Mouse (Mus musculus) heart, adult 11 months (tissue): ENCODE data around the gene Has3.
A peak's percentile ranks its signal among the peaks of the same experiment; 100 is the strongest.

Experiments
- DNase-seq: peaks from one replicate; pipeline ENCODE4 v3.0.0; 2022

Has3 gene

GRCm38 (mm10) chr8:106887336-106888189, 17.5 kb downstream of the Has3 start:
- DNase-seq: peak; percentile 91

GRCm38 (mm10) chr8:106888803-106889202, 18.8 kb downstream of the Has3 start:
- DNase-seq: no peak

GRCm38 (mm10) chr8:106892210-106892805, 22.3 kb downstream of the Has3 start:
- peak; percentile 95 for DNase-seq

- DNase-seq: no peak
Observed at GRCm38 (mm10) chr8:106892806-106893451, 22.9 kb downstream of the Has3 start.

DNA sequence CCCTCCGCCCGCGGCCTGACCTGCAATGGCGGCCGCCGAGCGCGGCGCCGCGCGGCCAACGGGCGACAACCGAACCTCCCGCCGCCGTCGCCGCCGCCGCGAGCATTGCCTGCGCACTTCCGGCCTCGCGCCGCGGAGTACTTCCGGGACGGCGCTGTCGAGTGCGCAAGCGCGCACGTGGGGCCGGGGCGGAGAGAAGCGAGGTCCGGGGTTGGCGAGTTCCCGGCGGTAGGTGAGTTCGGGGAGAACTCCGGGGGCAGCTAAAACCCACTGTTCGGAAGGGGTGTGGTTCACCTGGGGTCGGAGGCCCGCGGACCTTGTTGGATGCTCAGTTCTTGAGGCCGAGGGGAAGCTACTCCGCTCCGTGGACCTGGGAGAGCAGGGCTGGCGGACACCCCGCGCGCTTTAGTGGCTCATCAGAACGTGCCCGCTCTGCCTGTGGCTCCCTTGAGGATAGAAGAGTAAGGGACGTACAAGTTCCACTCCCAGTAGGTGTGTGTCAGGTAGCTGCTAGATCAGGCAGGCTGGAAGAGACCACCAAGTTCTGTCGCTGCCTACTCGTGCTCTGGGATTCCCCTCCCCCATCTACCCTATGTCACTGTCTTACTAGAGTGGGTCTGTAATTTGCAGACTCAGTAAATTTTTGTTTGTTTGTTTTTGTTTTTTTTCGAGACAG, 23.6 kb downstream of the Has3 start, which contains the start of gene Utp4:
Utp4 (plus strand) TSS at position 156 of the 676 bp plus-strand sequence.
- peak; percentile 99 for DNase-seq

- DNase-seq: no peak
Observed at GRCm38 (mm10) chr8:106899473-106899872, 29.4 kb downstream of the Has3 start.

GRCm38 (mm10) chr8:106905727-106906480, 35.9 kb downstream of the Has3 start:
- peak; percentile 97 for DNase-seq

- DNase-seq: peak; percentile 79
Observed at GRCm38 (mm10) chr8:106906635-106907034, 36.6 kb downstream of the Has3 start.

DNA sequence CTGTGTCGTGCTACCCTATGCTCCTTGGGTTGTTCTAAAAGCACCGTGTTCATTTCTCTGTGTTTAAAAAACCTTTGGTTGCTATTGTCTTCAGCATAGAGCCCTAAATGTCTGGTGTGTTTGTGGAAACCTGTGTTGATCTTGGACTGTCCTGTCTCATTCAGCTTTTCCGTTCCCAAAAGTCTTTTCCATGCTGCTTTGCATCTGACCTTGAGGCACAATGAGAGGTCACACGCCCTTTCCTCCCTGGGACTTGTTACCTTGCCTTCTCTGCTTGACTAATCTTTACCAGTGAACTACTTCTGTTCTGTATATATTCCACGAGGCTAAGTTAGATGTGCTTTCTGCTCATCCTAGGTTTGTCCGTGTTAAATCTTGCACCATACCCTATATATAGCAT, 37.4 kb downstream of the Has3 start:
- peak; percentile 91 for DNase-seq

DNA sequence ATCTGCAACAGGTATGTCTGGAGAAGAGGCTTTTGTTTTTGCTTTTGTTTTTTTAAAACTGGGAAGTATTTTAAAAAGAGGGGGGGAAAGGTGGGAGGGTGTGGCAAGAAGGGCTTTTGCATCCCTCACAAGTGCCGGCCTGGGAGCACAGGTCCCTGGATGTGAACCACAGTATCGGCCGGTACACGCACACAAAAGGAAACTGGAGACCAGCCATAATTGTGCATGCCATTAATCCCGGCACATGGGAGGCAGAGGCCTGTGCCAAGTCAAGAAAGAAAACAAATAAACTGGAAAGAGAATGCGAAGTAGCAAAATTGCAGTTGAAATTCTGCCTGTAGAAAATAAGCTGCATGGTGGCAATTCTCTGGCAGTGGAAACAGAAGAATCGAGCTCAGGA, 38.2 kb downstream of the Has3 start:
- peak; percentile 95 for DNase-seq

DNA sequence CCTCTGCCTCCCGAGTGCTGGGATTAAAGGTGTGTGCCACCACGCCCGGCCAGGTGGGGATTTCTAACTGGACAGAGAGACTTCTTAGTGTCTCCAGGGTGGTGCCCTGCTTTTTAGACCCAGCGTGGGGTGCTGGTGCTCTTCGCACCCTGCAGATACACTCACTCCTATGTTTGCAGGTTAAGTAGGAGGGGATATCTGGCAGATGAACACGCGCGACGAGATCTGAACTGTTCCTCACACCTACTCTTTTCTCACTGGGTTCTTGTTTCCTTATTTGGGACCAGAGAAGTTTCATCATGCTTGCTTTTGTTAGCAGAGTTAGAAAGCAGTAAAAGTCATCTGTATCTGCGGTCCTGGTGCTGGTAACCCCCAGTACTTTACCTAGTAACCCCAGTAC, 43.6 kb downstream of the Has3 start:
- DNase-seq: peak; percentile 83

DNA sequence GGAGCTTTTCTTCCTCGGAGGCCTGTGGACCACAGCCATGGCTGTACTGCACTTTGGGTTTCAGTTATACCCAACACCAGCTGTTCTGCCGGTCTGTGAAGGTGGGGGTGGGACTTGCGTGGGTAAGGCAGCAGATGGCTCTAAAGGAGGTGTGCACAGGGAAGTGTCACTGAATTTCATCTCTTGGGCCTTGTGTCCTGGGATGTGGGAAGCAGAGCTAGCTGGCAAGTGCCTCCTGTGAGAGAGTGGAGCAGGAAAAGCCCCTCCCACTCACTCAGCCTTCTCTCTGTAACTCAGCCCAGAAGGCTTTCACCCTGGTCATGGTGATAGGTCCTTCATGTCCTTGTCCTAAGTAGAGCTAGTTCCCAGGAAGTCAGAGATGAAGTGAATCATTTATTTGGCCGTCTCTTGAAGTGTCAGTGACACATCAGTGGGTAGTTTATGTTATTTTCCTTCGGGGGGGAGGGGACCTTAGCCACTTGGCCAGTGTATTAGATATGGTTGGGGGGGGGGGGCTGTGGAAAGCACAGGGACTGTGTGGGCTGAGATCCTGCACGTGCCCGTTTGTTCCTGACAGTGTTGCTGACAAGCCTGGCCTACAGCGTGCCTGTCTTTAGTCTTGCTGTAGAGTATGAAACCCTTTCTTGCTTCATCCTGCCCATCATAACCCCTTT, 49.8 kb downstream of the Has3 start:
- DNase-seq: peak; percentile 89

- no peak for DNase-seq
Observed at GRCm38 (mm10) chr8:106920395-106920741, 50.3 kb downstream of the Has3 start.

DNA sequence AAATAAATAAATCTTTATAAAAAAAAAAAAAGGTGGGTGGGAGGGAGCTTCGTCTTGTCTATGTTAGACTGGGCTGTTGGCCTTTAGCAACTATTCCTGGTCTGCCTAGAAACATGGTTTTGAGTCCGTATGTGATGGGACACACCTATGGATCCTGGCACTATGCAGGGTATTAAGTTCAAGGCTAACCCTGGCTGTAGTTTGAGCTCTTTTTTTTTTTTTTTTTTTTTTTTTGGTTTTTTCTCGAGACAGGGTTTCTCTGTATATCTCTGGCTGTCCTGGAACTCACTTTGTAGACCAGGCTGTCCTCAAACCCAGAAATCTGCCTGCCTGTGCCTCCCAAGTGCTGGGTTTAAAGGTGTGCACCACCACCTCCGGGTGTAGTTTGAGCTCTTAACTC, 54.0 kb downstream of the Has3 start:
- no peak for DNase-seq

DNA sequence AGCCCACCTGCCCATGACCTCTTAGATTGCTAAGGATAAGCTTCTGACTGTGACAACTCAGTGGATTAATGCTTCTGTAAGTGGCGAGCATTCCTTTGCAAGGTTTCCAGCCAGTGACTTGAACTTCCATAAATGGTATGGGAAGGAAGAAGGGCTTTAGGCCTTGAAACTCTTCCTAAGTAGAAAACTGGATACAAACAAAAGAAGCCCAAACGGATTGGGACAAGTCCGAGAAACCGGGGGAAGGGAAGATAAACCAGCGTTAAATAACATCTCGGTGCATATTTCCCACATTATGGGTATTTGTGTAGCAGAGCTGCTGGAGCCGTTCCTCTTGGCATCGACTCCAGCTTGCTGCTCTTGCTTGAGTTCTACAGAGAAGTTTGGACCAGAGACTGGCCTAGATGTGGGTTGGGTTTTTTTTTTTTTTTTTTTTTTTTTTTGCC, 54.9 kb downstream of the Has3 start:
- DNase-seq: peak; percentile 95

DNA sequence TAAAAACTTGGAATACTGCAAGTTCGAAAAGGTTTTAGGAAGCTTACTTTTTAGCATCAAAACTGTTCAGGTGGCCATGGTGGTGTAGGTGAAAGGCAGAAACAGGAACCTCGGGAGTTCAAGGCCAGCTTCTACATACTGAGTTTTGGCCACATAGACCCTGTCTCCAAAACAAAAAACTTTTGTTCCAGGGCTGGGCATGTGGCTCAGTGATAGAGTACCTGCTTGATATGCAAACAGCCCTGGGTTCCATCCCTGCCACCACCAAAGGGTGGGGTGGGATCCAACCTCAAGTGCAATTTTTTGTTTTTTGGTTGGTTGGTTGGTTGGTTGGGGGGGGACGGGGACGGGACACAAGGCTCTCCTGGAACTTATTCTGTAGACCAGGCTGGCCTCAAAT, 55.4 kb downstream of the Has3 start:
- DNase-seq: no peak

GRCm38 (mm10) chr8:106927247-106927646, 57.2 kb downstream of the Has3 start:
- peak; percentile 87 for DNase-seq

DNA sequence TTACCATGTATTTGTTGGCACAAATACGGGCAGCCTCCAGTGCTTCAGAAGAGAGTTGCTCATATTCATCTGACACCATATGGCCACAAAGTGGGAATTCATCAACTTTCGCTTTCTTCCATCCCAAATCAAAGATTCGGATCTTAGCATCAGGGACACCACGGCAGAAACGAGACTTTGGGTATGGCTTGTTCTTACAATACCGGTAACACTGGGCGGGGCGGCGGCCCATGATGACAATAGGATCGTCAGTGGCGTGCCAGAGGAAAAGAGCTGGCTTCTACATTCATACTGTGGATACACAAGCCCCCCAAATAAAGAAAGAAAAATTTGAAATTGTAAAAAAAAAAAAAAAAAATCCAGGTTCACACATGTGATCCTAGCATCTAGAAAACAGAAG, 58.1 kb downstream of the Has3 start:
- peak; percentile 89 for DNase-seq

GRCm38 (mm10) chr8:106929155-106929913, 59.3 kb downstream of the Has3 start:
- peak; percentile 97 for DNase-seq

DNA sequence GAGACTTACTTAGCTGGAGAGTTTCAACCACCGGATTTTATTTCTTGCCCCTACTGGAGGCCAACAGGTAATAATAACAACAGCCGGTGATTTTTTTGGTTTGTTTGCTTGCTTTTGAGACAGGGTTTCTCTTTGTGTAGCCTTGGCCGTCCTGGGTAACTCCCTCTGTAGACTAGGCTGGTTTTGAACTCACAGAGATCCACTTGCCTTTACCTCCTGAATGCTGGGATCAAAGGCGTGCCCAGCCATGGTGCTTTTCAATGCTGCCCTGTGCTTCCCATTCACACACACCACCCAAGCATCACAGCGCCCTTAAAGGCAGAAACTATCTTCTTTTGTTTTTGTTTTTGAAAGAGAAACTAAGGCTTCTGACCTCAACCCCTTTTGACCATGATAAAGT, 59.9 kb downstream of the Has3 start:
- peak; percentile 90 for DNase-seq
